8 mouse cellular contexts compared by ENCODE assay signal in the genomic region with DNA sequence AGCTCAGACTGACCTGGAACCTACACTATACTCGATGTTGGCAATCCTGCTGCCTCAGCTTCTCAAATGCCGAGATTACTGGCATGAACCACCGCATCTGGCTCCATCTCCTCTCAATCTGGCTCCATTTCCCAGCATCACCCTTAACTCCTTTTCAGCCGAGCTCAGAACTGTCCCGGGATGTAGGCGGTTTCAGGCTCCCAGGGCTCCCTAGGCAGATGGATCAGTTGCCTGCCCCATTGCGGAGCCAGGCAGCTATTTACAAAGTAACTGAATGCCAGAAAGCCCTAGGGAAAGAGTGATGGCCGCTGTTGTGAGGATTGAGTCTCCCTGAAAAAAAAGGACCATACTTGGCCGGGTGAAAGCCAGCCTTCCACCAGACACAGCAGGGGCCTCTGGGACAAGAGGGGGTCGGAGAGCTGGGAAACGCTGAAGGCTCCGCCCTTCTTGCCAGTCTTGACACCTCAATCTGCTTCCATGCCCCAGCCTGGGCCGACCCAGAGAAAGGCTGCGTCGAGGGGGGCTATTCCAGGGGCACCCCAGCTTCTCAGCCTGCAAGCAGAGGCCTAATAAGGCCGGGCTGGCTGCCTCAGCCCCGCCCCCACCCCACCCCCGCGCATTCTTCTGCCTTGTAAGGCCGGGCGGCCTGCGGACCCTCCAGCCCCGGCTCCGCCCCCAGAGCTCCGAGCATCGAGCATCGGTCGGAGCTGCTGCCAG. TPM values are rescaled to one million over a fixed set of nuclear protein-coding genes. Genes with fewer than 3 reads are reported as not detected.
DNase-seq lines count a peak whose midpoint lies in the region; ATAC-seq and TF ChIP-seq lines count a peak whose summit lies in the region.

TSS of gene Myl9 (plus strand) at position 683 of the 717 bp plus-strand sequence.

- no peak for TF ChIP-seq EP300 in liver, postnatal 0 days (IDR thresholded peaks at IDR 0.05; ENCODE audit: low read depth)

- peak within 1 kb of the TSS; percentile 50 for H3K9ac ChIP-seq in kidney, embryonic 15.5 days
- peak within 1 kb of the TSS; percentile 8; the same call in 1 of the 2 replicates for H3K9ac ChIP-seq in liver, postnatal 0 days (replicated peaks)

- H3K9me3 ChIP-seq in kidney, embryonic 15.5 days (replicated peaks): no peaks in the 10 kb centered on the region
- H3K9me3 ChIP-seq in liver, postnatal 0 days (ENCODE audit: low read length): no peaks in the 10 kb centered on the region

- peak within 1 kb of the TSS; percentile 46 for H3K4me3 ChIP-seq in kidney, embryonic 15.5 days (replicated peaks)
- H3K4me3 ChIP-seq in liver, postnatal 0 days (ENCODE audit: low read depth, low read length): peak within 1 kb of the TSS; percentile 20

- peak; percentile 88 for ATAC-seq in kidney, embryonic 15.5 days (replicated peaks; ENCODE audit: low FRiP score)
- no peak for ATAC-seq in liver, postnatal 0 days

- peaks cover 42% of the 10 kb centered on the region for H3K4me1 ChIP-seq in kidney, embryonic 15.5 days
- H3K4me1 ChIP-seq in liver, postnatal 0 days (ENCODE audit: insufficient read depth): peaks cover 11% of the 10 kb centered on the region

- peaks cover 6% of the 10 kb centered on the region; the same call in 1 of the 2 replicates for H3K27me3 ChIP-seq in kidney, embryonic 15.5 days
- H3K27me3 ChIP-seq in liver, postnatal 0 days (ENCODE audit: insufficient read depth, low read length): peaks cover 12% of the 10 kb centered on the region; the same call in 1 of the 2 replicates

- H3K27ac ChIP-seq in kidney, embryonic 15.5 days: peak within 1 kb of the TSS; percentile 92
- H3K27ac ChIP-seq in liver, postnatal 0 days (ENCODE audit: low read depth): 0 out of 2 replicates have a peak within 1 kb of the TSS, but pooled peaks have one; percentile 45

- H3K4me2 ChIP-seq in kidney, embryonic 15.5 days: peak within 1 kb of the TSS; percentile 75
- peak within 1 kb of the TSS; percentile 62 for H3K4me2 ChIP-seq in liver, postnatal 0 days (ENCODE audit: low read depth, low read length)

- H3K36me3 ChIP-seq in kidney, embryonic 15.5 days: no peaks in the 10 kb centered on the region
- no peaks in the 10 kb centered on the region for H3K36me3 ChIP-seq in liver, postnatal 0 days (replicated peaks; ENCODE audit: insufficient read depth, low read length)

- no peak for TF ChIP-seq CTCF in liver, postnatal 0 days (IDR thresholded peaks at IDR 0.05; ENCODE audit: low read depth)

- 4% methylated on average over 28 of the region's 28 CpGs for WGBS in kidney, embryonic 15.5 days
- 16% methylated on average over 28 of the region's 28 CpGs for WGBS in liver, postnatal 0 days (ENCODE audit: insufficient replicate concordance)

- no peak for DNase-seq in left cerebral cortex, adult 18-20 months (ENCODE audit: low spot score in 2 of 2)
- DNase-seq in left cerebral cortex, adult 9 months (ENCODE audit: low spot score in 2 of 2): no peak
- DNase-seq in embryo, embryonic 9.5 days (ENCODE audit: extremely low spot score): peak; percentile 85
- DNase-seq in heart, adult 8-10 months (ENCODE audit: low spot score): peak; percentile 20
- DNase-seq in liver, postnatal 0 days: peak; percentile 47
- peak; percentile 48 for DNase-seq in ovary, postnatal 10 days (ENCODE audit: low spot score)
- no peak for DNase-seq in spleen, adult 12 weeks (ENCODE audit: low spot score)

RNA-seq across cellular contexts. Expression of gene Myl9, which starts in this region (rescaled TPM):
- total RNA-seq in left cerebral cortex, adult 18-20 months (2021): 10 to 100 TPM; 13.2 to 15.3 TPM
- total RNA-seq in heart, adult 8-10 months (2022): 10 to 100 TPM; 40.0 to 70.3 (median 65.6) TPM
- 305 and 466 TPM in 2 replicates for polyA plus RNA-seq in kidney, embryonic 15.5 days (2015; fragmentation: Nextera tagmentation; extraction: Ambion mirVana)
- polyA plus RNA-seq in liver, postnatal 0 days (2015; fragmentation: Nextera tagmentation; extraction: Ambion mirVana): 50.4 and 51.2 TPM in 2 replicates

Comparison
In these comparisons a context has a peak if more than half of its experiments do, and no peak if none do; other contexts are left out.
1. DNase-seq: peak in embryo, embryonic 9.5 days (single experiment), heart, adult 8-10 months (single experiment), liver, postnatal 0 days (single experiment) and ovary, postnatal 10 days (single experiment); none in left cerebral cortex, adult 18-20 months (0 of 2), left cerebral cortex, adult 9 months (0 of 2) and spleen, adult 12 weeks (single experiment).